Mouse (Mus musculus) lung, postnatal 14 days (tissue): ENCODE data around the gene T2.
"Not testable (repeated sequence)": the region's sequence is repeated elsewhere in the genome, so short reads cannot be mapped to it uniquely, and the experiment has no call there.

Experiments
- DNase-seq: peaks from one replicate; pipeline ENCODE4 v3.0.0; 2021

Gene T2

GRCm38 (mm10) chr17:8355692-8356091 lies at the start of gene T2:
T2 (plus strand) TSS chr17:8355992.
- no peak for DNase-seq

GRCm38 (mm10) chr17:8310838-8311614 lies 44.8 kb upstream of the T2 start, which contains the start of gene Sft2d1:
Sft2d1 (plus strand) TSS chr17:8311102.
- peak; percentile 98 for DNase-seq

GRCm38 (mm10) chr17:8311751-8312150 lies 44.0 kb upstream of the T2 start:
- peak; percentile 12 for DNase-seq

- no peak for DNase-seq
Measured at GRCm38 (mm10) chr17:8313976-8314375, 41.8 kb upstream of the T2 start.

GRCm38 (mm10) chr17:8316251-8316650 lies 39.5 kb upstream of the T2 start:
- peak; percentile 48 for DNase-seq

DNA sequence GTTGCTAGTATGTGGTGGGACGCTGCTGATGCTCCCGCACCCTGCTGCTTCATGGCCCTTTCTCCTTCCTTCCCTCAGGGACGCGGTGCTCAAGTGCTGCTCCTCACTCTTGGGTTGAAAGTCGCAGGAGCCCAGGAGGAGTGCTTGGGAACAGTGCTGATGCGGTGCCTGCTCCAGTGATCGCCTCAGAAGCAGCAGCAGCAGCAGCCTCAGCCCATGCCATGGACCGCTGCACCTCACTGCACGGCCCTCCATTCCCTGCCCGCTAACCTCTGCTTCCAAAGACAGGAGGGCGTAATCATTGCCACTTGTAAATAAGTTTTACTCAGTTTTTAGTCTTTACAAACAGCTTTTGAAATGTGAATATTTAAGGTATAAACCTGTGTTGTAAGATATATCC lies 28.9 kb upstream of the T2 start:
- not testable (repeated sequence) for DNase-seq

DNA sequence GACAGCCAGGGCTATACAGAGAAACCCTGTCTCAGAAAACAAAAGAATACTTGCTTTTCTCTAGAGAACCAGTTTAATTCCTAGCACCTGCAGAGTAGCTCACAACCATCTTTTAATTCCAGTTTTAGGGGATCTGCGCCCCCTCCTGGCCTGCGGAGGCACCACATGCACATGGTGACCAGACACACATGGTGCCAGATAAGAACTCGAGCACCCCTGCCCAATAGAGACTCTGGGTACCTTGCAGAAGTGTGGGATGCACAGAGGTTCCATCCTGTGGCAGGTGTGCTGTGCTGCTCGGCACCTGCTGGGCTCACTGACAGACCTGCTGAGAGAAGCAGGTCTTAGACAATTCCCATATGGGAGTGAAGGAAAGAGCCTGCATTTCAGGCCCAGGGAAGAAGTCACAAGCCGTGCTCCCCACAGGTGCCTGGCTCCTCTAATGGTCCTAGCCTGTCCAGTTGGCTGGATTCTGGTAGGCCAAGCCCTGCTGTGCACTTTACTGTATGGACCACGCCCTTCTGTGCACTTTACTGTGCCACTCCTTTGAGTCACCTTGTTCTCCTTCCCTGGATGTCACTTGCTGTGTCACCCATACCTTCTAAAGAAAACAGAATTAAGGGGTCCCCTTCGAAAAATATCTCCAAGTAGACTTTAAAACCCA lies 27.1 kb upstream of the T2 start:
- no peak for DNase-seq

- DNase-seq = peak; percentile 15
Measured at GRCm38 (mm10) chr17:8330602-8331001, 25.2 kb upstream of the T2 start.

DNA sequence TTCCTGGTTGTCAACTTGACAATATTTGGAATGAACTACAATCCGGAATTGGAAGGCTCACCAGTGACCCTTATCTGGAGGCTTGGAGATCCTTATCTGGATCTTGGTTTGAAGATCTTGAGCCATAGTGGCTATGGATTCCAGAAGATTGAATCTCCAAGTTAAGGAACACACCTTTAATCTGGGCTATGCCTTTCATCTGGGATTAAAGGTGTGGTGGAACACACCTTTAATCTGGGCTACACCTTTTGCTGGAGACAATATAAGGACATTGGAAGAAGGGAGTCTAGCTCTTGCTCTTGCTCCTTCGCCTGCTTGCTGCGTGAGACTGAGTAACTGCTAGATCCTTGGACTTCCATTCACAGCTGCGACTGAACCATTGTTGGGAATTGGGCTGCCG lies 18.6 kb upstream of the T2 start, which contains the start of gene Prr18:
TSS of gene Prr18 (plus strand) at position 301 of the 400 bp plus-strand sequence.
- not testable (repeated sequence) for DNase-seq

- DNase-seq = peak; percentile 63
Measured at GRCm38 (mm10) chr17:8339666-8340374, 16.0 kb upstream of the T2 start.

GRCm38 (mm10) chr17:8340407-8341359 lies 15.1 kb upstream of the T2 start:
- peak; percentile 37 for DNase-seq

GRCm38 (mm10) chr17:8341360-8341963 lies 14.3 kb upstream of the T2 start:
- DNase-seq = no peak

DNA sequence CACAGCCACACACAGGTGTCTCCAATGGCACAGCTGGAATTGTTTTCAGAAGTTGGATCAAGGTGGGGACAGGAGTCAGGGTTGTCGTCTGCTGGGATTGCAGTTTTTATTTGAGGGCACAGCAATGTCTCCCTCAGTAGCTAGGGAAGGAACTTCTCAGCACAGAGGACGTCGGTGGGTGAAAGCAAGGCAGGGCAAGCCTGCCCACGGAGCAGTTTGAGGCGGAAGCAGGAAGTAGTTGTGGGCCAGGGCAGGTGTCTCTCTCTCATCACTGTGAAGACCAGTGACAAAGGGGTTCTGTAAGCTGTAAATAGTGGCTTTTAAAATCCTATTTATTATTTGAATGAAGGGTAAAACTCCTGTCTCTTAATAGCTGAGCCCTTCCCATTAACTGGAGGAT lies 13.1 kb upstream of the T2 start:
- DNase-seq = no peak

DNA sequence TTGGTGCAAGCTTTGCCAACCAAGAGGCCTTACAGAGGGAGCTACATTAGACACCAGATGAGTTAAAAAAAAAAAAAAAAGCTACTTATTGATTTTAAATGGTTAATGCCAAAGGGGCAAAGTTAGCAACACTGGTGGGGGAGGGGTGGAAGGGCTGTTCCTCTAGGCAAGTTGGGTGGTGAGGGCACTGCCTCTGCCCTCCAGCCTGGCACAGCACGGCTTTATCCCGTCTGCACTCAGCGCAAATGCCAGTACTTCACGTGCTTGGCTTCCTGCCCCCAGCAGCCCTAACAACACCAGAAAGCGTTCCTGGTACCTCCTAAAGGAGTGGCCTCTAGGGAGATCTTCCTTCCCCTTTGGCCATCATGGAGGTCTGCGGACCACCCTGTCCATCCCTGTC lies 12.4 kb upstream of the T2 start:
- no peak for DNase-seq

DNA sequence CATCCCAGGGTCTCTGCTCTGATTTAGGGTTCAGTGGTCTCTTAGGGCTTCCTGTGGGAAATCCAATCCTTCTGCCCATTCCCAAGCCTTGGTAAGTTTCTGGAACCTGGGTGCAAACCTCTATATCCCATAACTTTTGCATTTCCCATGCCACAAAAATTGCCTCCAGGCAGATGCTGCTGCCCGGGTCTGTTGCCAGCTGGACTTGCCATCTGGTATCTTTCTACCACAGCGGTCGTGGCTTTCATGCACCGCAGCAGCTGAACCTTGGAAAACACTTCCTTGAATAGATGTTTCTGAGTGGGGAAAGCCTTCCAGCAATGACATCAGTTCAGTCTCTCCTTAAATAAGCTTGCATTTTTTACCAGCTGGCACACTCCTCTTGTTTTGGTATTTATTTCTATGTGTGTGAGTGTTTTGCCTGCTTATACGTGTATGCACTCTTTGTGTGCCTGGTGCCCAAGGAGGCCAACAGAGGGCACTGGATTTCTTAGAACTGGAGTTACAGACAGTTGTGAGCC lies 8.0 kb upstream of the T2 start:
- no peak for DNase-seq

DNA sequence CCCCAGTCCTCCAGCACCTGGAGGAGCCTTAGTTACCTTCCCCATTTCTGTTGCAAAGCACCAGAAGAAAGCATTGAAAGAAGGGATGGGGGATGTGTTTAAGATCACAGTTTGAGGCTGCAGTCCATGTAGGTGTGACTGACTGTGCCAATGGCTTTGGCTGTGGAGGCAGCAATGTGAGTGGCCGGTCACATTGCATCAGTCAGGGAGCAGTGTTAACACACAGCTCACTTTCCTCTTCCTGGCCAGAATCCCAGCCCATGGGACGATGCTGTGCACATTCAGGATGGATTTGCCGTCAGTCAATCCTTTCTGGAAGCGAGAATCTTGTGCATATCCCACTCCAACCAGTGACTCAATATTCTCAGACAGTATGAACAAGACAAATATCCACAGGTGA lies 6.9 kb upstream of the T2 start:
- DNase-seq = no peak

DNA sequence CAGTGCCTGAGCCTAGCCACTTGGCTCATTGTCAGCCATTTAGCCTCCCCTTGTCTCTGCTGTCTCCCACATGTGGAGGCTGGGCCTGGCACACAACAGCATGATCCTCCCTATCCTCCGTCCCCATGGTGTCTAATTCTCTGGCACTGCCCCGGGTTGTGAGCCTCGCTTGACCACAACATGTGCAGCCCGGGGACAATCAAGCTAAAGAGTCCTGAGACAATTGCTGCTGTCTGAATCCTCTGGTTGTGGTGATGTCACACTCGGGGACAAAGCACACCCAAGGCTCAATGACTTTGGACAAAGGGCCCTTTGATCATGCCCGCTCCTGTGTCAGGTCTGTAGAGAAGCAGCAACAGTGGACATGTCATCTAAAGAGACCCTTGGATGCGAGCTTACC lies 4.7 kb upstream of the T2 start:
- DNase-seq = no peak

GRCm38 (mm10) chr17:8357498-8357897 lies 1.7 kb downstream of the T2 start:
- DNase-seq = no peak

- DNase-seq = no peak
Measured at GRCm38 (mm10) chr17:8360876-8361275, 5.1 kb downstream of the T2 start.

GRCm38 (mm10) chr17:8361281-8362103 lies 5.7 kb downstream of the T2 start:
- no peak for DNase-seq
